10 mouse cellular contexts compared by ENCODE assay signal in genomic region chr17:72938026-72938795, GRCm38 (mm10). TPM values are rescaled to one million over a fixed set of nuclear protein-coding genes. Genes with fewer than 3 reads are reported as not detected.
DNase-seq lines count a peak whose midpoint lies in the region; ATAC-seq and TF ChIP-seq lines count a peak whose summit lies in the region.
"Had no signal": no experiment of that assay in that cellular context is flagged by ENCODE, and none has a peak within 500 bp of the region (broad histone marks: within the 10 kb centered on the region; RNA-seq: fewer than 3 reads in every experiment).

No protein-coding gene starts in this region.

- ATAC-seq in embryonic facial prominence, embryonic 12.5 days (ENCODE audit: insufficient number of reproducible peaks, insufficient read depth, low FRiP score, low TSS enrichment) = no peak
- ATAC-seq in heart, embryonic 14.5 days (ENCODE audit: insufficient number of reproducible peaks, insufficient read depth, low FRiP score, low read depth) = no peak
- ATAC-seq in forebrain, embryonic 13.5 days = no peak
- ATAC-seq: activated CD4-positive, CD25-positive, alpha-beta regulatory T cell, adult 4 months had no signal

- 89% methylated on average over 11 of the region's 11 CpGs for WGBS in embryonic facial prominence, embryonic 12.5 days
- 91% methylated on average over 11 of the region's 11 CpGs for WGBS in embryonic facial prominence, embryonic 10.5 days
- 63% methylated on average over 11 of the region's 11 CpGs for WGBS in heart, embryonic 14.5 days
- WGBS in small intestine, adult 2 months = 25% methylated on average over 11 of the region's 11 CpGs
- 89% methylated on average over 11 of the region's 11 CpGs for WGBS in forebrain, embryonic 13.5 days

- H3K4me3 ChIP-seq in embryonic facial prominence, embryonic 12.5 days = no peak overlapping the region
- H3K4me3 ChIP-seq in embryonic facial prominence, embryonic 10.5 days = no peak overlapping the region
- no peak overlapping the region for H3K4me3 ChIP-seq in heart, embryonic 14.5 days (ENCODE audit: control insufficient read depth in 1 of 2, insufficient read depth in 1 of 2, low read depth in 1 of 2, low read length in 2 of 2)
- no peak overlapping the region for H3K4me3 ChIP-seq in small intestine, adult 2 months (ENCODE audit: low read depth, low read length)
- H3K4me3 ChIP-seq in forebrain, embryonic 13.5 days = no peak overlapping the region
- H3K4me3 ChIP-seq: midbrain, embryonic 10.5 days had no signal

- no peaks in the 10 kb centered on the region for H3K27me3 ChIP-seq in embryonic facial prominence, embryonic 12.5 days
- no peaks in the 10 kb centered on the region for H3K27me3 ChIP-seq in embryonic facial prominence, embryonic 10.5 days (replicated peaks; ENCODE audit: low read depth, poor library complexity, severe bottlenecking)
- H3K27me3 ChIP-seq in heart, embryonic 14.5 days (ENCODE audit: control insufficient read depth, insufficient read depth, low read length) = no peaks in the 10 kb centered on the region
- H3K27me3 ChIP-seq in small intestine, adult 2 months (ENCODE audit: control insufficient read depth, insufficient read depth, low read length) = no peaks in the 10 kb centered on the region
- H3K27me3 ChIP-seq in forebrain, embryonic 13.5 days = no peaks in the 10 kb centered on the region

- no peak for TF ChIP-seq POLR2A in small intestine, adult 2 months (IDR thresholded peaks at IDR 0.05; ENCODE audit: low read depth, low read length)

- H3K4me1 ChIP-seq in embryonic facial prominence, embryonic 12.5 days = peaks cover 4% of the 10 kb centered on the region; the same call in 1 of the 2 replicates
- H3K4me1 ChIP-seq in embryonic facial prominence, embryonic 10.5 days = peaks cover 23% of the 10 kb centered on the region
- H3K4me1 ChIP-seq in heart, embryonic 14.5 days (ENCODE audit: control insufficient read depth in 2 of 2, insufficient read depth in 2 of 2, low read length in 2 of 2) = peaks cover 47 to 79% of the 10 kb centered on the region in 2 experiments
- H3K4me1 ChIP-seq in small intestine, adult 2 months (ENCODE audit: control insufficient read depth, insufficient read depth, insufficient read length, low read length) = peaks cover 36% of the 10 kb centered on the region
- H3K4me1 ChIP-seq in forebrain, embryonic 13.5 days = no peaks in the 10 kb centered on the region

- 0 out of 2 replicates have a peak, but pooled peaks cover 7% of the 10 kb centered on the region for H3K9me3 ChIP-seq in embryonic facial prominence, embryonic 12.5 days
- H3K9me3 ChIP-seq in embryonic facial prominence, embryonic 10.5 days = peaks cover 2% of the 10 kb centered on the region; the same call in 1 of the 2 replicates
- H3K9me3 ChIP-seq in heart, embryonic 14.5 days (ENCODE audit: control insufficient read depth, low read length) = no peaks in the 10 kb centered on the region
- no peaks in the 10 kb centered on the region for H3K9me3 ChIP-seq in forebrain, embryonic 13.5 days (replicated peaks)
- H3K9me3 ChIP-seq: midbrain, embryonic 10.5 days had no signal

- H3K9ac ChIP-seq in embryonic facial prominence, embryonic 12.5 days = no peak overlapping the region
- H3K9ac ChIP-seq in heart, embryonic 14.5 days (ENCODE audit: low read length) = peak overlapping the region; percentile 55
- no peak overlapping the region for H3K9ac ChIP-seq in forebrain, embryonic 13.5 days

- peak overlapping the region; percentile 7; the same call in 1 of the 2 replicates for H3K27ac ChIP-seq in embryonic facial prominence, embryonic 12.5 days
- no peak overlapping the region for H3K27ac ChIP-seq in embryonic facial prominence, embryonic 10.5 days (replicated peaks)
- H3K27ac ChIP-seq in heart, embryonic 14.5 days (replicated peaks in 1 of 2; ENCODE audit: control insufficient read depth in 1 of 2, insufficient read depth in 1 of 2, low read depth in 2 of 2, low read length in 2 of 2) = peak overlapping the region; percentile 81
- H3K27ac ChIP-seq in small intestine, adult 2 months (ENCODE audit: insufficient read depth, low read depth, low read length) = peak overlapping the region; percentile 15; the same call in 1 of the 2 replicates
- H3K27ac ChIP-seq in forebrain, embryonic 13.5 days = no peak overlapping the region
- H3K27ac ChIP-seq: midbrain, embryonic 10.5 days had no signal

- no peak overlapping the region for H3K4me2 ChIP-seq in embryonic facial prominence, embryonic 12.5 days (replicated peaks)
- H3K4me2 ChIP-seq in heart, embryonic 14.5 days (ENCODE audit: low read length) = peak overlapping the region; percentile 30; the same call in 1 of the 2 replicates
- H3K4me2 ChIP-seq in forebrain, embryonic 13.5 days = no peak overlapping the region

- no peak for DNase-seq in embryonic facial prominence, embryonic 10.5 days (ENCODE audit: low spot score)
- peak; percentile 48 to 61 for DNase-seq in right cerebral cortex, postnatal 10 days (ENCODE audit: low spot score in 2 of 2)
- no peak for DNase-seq in right cerebral cortex, postnatal 25 days
- DNase-seq in embryo, embryonic 11 days = no peak

- peaks cover 32% of the 10 kb centered on the region for H3K36me3 ChIP-seq in embryonic facial prominence, embryonic 12.5 days
- H3K36me3 ChIP-seq in embryonic facial prominence, embryonic 10.5 days (replicated peaks) = peaks cover 90% of the 10 kb centered on the region
- H3K36me3 ChIP-seq in heart, embryonic 14.5 days (ENCODE audit: control insufficient read depth, insufficient read depth, low read length) = peaks cover 97% of the 10 kb centered on the region
- H3K36me3 ChIP-seq in small intestine, adult 2 months (ENCODE audit: control insufficient read depth, insufficient read depth, low read length) = peaks cover 12% of the 10 kb centered on the region
- peaks cover 53% of the 10 kb centered on the region for H3K36me3 ChIP-seq in forebrain, embryonic 13.5 days (ENCODE audit: poor library complexity, severe bottlenecking)

- no peak for TF ChIP-seq CTCF in small intestine, adult 2 months (IDR thresholded peaks at IDR 0.05; ENCODE audit: extremely low read depth, insufficient read length, insufficient replicate concordance, low read depth, low read length)

RNA-seq across cellular contexts. Expression of gene Lbh, which starts 20.1 kb away (rescaled TPM):
- 2.1 and 2.6 TPM in 2 replicates for polyA plus RNA-seq in embryonic facial prominence, embryonic 12.5 days (2016; fragmentation: Nextera tagmentation; extraction: Ambion mirVana)
- polyA plus RNA-seq in embryonic facial prominence, embryonic 10.5 days (2016; fragmentation: Nextera tagmentation; extraction: Ambion mirVana) = 2.1 and 2.2 TPM in 2 replicates
- polyA plus RNA-seq in heart, embryonic 14.5 days (2014; fragmentation: Nextera tagmentation; extraction: Ambion mirVana) = 28.8 and 36.2 TPM in 2 replicates
- polyA plus RNA-seq in small intestine, adult 2 months (2012; rRNA removed) = 41.9 and 49.3 TPM in 2 replicates
- 5.3 and 5.6 TPM in 2 replicates for polyA plus RNA-seq in forebrain, embryonic 13.5 days (2015; fragmentation: Nextera tagmentation; extraction: Ambion mirVana)

Comparison
In these comparisons a context has a peak if more than half of its experiments do, and no peak if none do; other contexts are left out.
1. H3K27ac ChIP-seq: peak in embryonic facial prominence, embryonic 12.5 days (single experiment), heart, embryonic 14.5 days (2 of 2) and small intestine, adult 2 months (single experiment); none in embryonic facial prominence, embryonic 10.5 days (single experiment) and forebrain, embryonic 13.5 days (single experiment).
2. DNase-seq: peak in right cerebral cortex, postnatal 10 days (2 of 2); none in embryonic facial prominence, embryonic 10.5 days (single experiment), right cerebral cortex, postnatal 25 days (single experiment) and embryo, embryonic 11 days (single experiment).